Mouse (Mus musculus): ENCODE measurements at regions not wholly inside any gene's neighbourhood (a gene's known extent, or its start where the extent isn't known, plus 50 kb on each side); places are given as distances from the start of the nearest gene placed in this dataset.

DNA sequence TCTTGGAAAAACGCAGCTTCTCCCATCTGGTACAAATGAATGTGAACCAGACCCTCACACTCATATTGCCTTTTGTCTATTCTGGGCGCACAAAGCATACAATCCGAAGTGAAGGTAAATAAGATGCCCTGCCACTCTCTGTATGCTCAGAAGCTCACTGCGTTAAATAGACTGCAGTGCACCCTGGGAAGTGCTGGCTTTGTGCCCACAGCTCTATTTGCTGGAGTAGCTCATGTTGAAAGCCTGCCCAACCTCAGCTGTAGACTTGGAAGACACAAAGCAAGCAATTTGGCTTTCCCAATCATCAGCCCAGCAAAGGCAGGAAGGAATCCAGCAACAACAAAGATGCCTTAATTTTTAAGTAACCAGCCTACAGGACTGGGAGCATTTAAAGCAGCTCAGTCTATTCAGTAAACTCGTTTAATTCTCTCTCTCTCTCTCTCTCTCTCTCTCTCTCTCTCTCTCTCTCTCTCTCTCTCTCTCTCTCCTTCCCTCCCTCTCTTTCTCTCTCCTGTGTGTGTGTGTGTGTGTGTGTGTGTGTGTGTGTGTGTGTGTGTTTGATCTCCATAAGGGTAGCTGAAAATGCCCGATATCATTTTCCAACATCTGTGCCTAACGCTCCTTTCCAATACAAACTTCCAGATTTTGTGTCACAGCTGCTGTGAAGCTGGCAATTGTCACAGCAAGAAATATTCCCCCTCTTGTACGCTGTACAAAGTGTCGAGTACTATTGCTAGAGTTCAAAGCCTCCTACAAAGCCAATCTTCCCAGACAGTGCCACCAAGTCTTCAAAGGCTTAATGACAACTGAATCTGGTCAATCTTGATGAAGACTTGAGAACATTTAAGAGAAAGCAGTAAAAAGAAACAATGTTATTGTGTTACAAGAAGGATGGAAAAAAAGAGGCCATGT, 650.5 kb upstream of the Fam241a start:
- H3K4me3 ChIP-seq (replicated peaks; ENCODE audit: insufficient read depth, low read depth, low read length) = no peak overlapping the region
- H3K4me1 ChIP-seq (ENCODE audit: control insufficient read depth, insufficient read depth, low read length) = no peaks in the 10 kb centered on the region
- no peak overlapping the region for H3K27ac ChIP-seq (ENCODE audit: insufficient read depth, low read length)
- 5% methylated on average over 9 of the region's 9 CpGs for WGBS
- H3K27me3 ChIP-seq (ENCODE audit: control insufficient read depth, insufficient read depth, low read length) = no peaks in the 10 kb centered on the region
- peak; percentile 12 to 28 for DNase-seq
- TF ChIP-seq POLR2A (IDR thresholded peaks at IDR 0.05; ENCODE audit: borderline replicate concordance, insufficient read depth, low read length) = no peak
- no peak for TF ChIP-seq CTCF (IDR thresholded peaks at IDR 0.05; ENCODE audit: borderline replicate concordance, insufficient read depth, low read depth, low read length)

DNA sequence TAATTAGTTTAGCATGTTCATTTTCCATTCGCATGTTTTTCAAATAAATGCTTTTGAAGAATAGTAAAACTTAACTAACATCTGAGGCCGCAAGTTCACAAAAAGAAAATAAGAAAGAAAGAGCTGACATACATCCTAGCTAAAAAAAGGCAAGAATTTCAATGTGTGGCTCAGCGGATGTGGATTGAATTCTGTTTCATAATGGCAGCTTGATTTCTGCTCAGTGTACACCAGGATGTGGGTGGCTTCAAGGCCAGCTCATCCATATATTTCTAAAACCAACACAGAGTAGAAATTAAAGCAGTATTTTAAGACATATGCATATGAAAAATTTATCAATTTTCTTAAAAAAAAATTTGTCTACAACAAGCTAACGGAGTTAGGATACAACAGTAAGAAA, 629.3 kb upstream of the Fam241a start:
- Histone ChIP-seq H3K4me3 (replicated peaks; ENCODE audit: insufficient read depth, low read depth, low read length) (no peak overlapping the region), H3K4me1 (ENCODE audit: control insufficient read depth, insufficient read depth, low read length) (no peaks in the 10 kb centered on the region), H3K27ac (ENCODE audit: insufficient read depth, low read length) (no peak overlapping the region), H3K27me3 (ENCODE audit: control insufficient read depth, insufficient read depth, low read length) (no peaks in the 10 kb centered on the region)
- WGBS = 94% methylated on average over 4 of the region's 4 CpGs
- no peak for DNase-seq
- TF ChIP-seq CTCF (IDR thresholded peaks at IDR 0.05; ENCODE audit: borderline replicate concordance, insufficient read depth, low read depth, low read length) (no peak), POLR2A (IDR thresholded peaks at IDR 0.05; ENCODE audit: borderline replicate concordance, insufficient read depth, low read length) (no peak)

DNA sequence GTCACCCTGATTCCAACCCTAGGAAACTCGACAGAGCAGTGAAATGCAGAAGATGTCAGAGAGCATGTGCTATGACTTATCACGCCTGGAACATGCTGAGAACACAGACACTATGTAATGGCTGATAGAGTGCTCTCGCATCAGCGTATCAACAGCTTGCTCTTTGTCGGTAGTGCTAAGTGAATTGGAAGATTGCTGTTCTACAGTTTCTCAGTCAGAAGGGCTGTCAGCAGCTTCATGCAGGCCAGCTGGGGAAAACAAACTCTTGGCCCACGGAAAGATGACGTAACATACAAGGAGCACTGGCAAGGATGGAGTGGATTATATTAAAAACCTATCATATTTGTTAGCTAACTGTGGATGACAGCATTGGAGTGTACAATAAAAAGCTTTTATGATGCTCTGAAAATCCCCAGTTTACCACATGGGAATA, 624.6 kb upstream of the Fam241a start:
- no peak for TF ChIP-seq CTCF (IDR thresholded peaks at IDR 0.05; ENCODE audit: borderline replicate concordance, insufficient read depth, low read depth, low read length)
- TF ChIP-seq POLR2A (IDR thresholded peaks at IDR 0.05; ENCODE audit: borderline replicate concordance, insufficient read depth, low read length) = no peak
- no peak overlapping the region for H3K27ac ChIP-seq (ENCODE audit: insufficient read depth, low read length)
- H3K4me1 ChIP-seq (ENCODE audit: control insufficient read depth, insufficient read depth, low read length) = no peaks in the 10 kb centered on the region
- no peaks in the 10 kb centered on the region for H3K27me3 ChIP-seq (ENCODE audit: control insufficient read depth, insufficient read depth, low read length)
- peak overlapping the region; percentile 45 for H3K4me3 ChIP-seq (replicated peaks; ENCODE audit: insufficient read depth, low read depth, low read length)
- 7% methylated on average over 7 of the region's 7 CpGs for WGBS
- DNase-seq = peak; percentile 9 to 13

GRCm38 (mm10) chr3:128519913-128520316, 623.8 kb upstream of the Fam241a start:
- Histone ChIP-seq H3K27me3 (ENCODE audit: control insufficient read depth, insufficient read depth, low read length) (no peaks in the 10 kb centered on the region), H3K27ac (ENCODE audit: insufficient read depth, low read length) (no peak overlapping the region), H3K4me1 (ENCODE audit: control insufficient read depth, insufficient read depth, low read length) (no peaks in the 10 kb centered on the region), H3K4me3 (replicated peaks; ENCODE audit: insufficient read depth, low read depth, low read length) (peak overlapping the region; percentile 22)
- peak; percentile 23 to 29 for DNase-seq
- 9% methylated on average over 6 of the region's 6 CpGs for WGBS
- no peak for TF ChIP-seq CTCF (IDR thresholded peaks at IDR 0.05; ENCODE audit: borderline replicate concordance, insufficient read depth, low read depth, low read length)
- TF ChIP-seq POLR2A (IDR thresholded peaks at IDR 0.05; ENCODE audit: borderline replicate concordance, insufficient read depth, low read length) = no peak

GRCm38 (mm10) chr3:128518806-128519205, 622.7 kb upstream of the Fam241a start:
- no peaks in the 10 kb centered on the region for H3K27me3 ChIP-seq (ENCODE audit: control insufficient read depth, insufficient read depth, low read length)
- H3K4me3 ChIP-seq (replicated peaks; ENCODE audit: insufficient read depth, low read depth, low read length) = no peak overlapping the region
- no peak overlapping the region for H3K27ac ChIP-seq (ENCODE audit: insufficient read depth, low read length)
- TF ChIP-seq POLR2A (IDR thresholded peaks at IDR 0.05; ENCODE audit: borderline replicate concordance, insufficient read depth, low read length) (no peak), CTCF (IDR thresholded peaks at IDR 0.05; ENCODE audit: borderline replicate concordance, insufficient read depth, low read depth, low read length) (no peak)
- WGBS = 37% methylated on average over 4 of the region's 4 CpGs
- H3K4me1 ChIP-seq (ENCODE audit: control insufficient read depth, insufficient read depth, low read length) = no peaks in the 10 kb centered on the region
- peak in 1 of 2 experiments; percentile 4 for DNase-seq

DNA sequence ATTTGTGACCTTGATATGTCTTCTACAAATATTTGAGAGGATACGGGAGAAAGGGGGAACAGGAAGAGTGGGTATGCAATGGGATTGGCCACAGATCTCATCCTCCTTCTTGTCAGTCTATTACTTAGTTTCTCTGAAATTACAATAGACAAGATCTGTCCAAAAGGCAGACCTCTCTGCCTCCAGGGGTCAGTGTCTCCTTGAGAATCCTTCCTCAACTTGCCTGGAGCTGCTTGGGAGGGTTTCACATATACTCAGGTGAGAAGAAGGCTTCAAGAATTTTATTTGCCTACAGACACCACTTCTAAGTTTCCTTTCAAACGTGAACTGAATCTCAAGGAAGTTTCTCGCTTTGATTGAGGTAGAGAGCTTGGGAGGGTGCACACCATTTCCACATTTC, 575.0 kb upstream of the Fam241a start:
- TF ChIP-seq POLR2A (IDR thresholded peaks at IDR 0.05; ENCODE audit: borderline replicate concordance, insufficient read depth, low read length) = no peak
- Histone ChIP-seq H3K27me3 (ENCODE audit: control insufficient read depth, insufficient read depth, low read length) (no peaks in the 10 kb centered on the region), H3K4me1 (ENCODE audit: control insufficient read depth, insufficient read depth, low read length) (no peaks in the 10 kb centered on the region), H3K27ac (ENCODE audit: insufficient read depth, low read length) (no peak overlapping the region), H3K4me3 (replicated peaks; ENCODE audit: insufficient read depth, low read depth, low read length) (no peak overlapping the region)
- WGBS = 52% methylated on average over 3 of the region's 3 CpGs
- DNase-seq = no peak

- Histone ChIP-seq H3K27me3 (ENCODE audit: control insufficient read depth, insufficient read depth, low read length) (no peaks in the 10 kb centered on the region), H3K4me3 (replicated peaks; ENCODE audit: insufficient read depth, low read depth, low read length) (no peak overlapping the region), H3K4me1 (ENCODE audit: control insufficient read depth, insufficient read depth, low read length) (no peaks in the 10 kb centered on the region), H3K27ac (ENCODE audit: insufficient read depth, low read length) (no peak overlapping the region)
- no peak for DNase-seq
- TF ChIP-seq CTCF (IDR thresholded peaks at IDR 0.05; ENCODE audit: borderline replicate concordance, insufficient read depth, low read depth, low read length) (no peak), POLR2A (IDR thresholded peaks at IDR 0.05; ENCODE audit: borderline replicate concordance, insufficient read depth, low read length) (no peak)
These were observed 533.6 kb upstream of the Fam241a start for GRCm38 (mm10) chr3:128429706-128430105.

DNA sequence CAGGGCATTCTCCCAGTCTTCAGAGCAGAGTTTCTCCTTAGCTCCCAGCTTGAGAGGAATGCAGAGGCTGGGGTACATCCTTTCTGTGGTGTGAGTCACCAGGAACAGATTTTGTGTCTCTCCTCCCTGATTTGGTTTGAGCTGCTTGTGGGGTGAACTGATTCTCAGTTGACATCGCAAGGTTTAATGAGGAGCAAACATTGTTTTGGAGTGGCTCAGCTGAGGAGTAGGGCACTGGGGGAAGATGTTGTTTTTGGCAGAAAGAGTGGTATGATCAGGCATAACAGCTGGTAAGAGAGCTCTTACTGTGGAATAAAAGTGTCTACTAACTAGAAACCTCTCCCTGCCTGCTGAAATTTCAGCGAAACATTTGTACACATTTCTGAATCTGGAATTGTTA, 519.4 kb upstream of the Fam241a start:
- no peak overlapping the region for H3K4me3 ChIP-seq (replicated peaks; ENCODE audit: insufficient read depth, low read depth, low read length)
- H3K4me1 ChIP-seq (ENCODE audit: control insufficient read depth, insufficient read depth, low read length) = no peaks in the 10 kb centered on the region
- no peaks in the 10 kb centered on the region for H3K27me3 ChIP-seq (ENCODE audit: control insufficient read depth, insufficient read depth, low read length)
- no peak for DNase-seq
- 76% methylated on average over 2 of the region's 2 CpGs for WGBS
- TF ChIP-seq POLR2A (IDR thresholded peaks at IDR 0.05; ENCODE audit: borderline replicate concordance, insufficient read depth, low read length) (no peak), CTCF (IDR thresholded peaks at IDR 0.05; ENCODE audit: borderline replicate concordance, insufficient read depth, low read depth, low read length) (no peak)
- no peak overlapping the region for H3K27ac ChIP-seq (ENCODE audit: insufficient read depth, low read length)
